Mouse (Mus musculus): ENCODE measurements around the gene Lef1. TPM values are rescaled to one million over a fixed set of nuclear protein-coding genes. Genes with fewer than 3 reads are reported as not detected.

Lef1 gene
- polyA plus RNA-seq, 1 experiment: 4.5 TPM

- Histone ChIP-seq H3K4me2 (ENCODE audit: low read depth) (no peak overlapping the region), H3K79me2 (ENCODE audit: control insufficient read depth, insufficient read depth) (no peaks in the 10 kb centered on the region), H3K27me3 (ENCODE audit: control insufficient read depth, insufficient read depth, insufficient read length) (no peaks in the 10 kb centered on the region), H3K36me3 (ENCODE audit: control insufficient read depth, insufficient read depth) (no peaks in the 10 kb centered on the region), H3ac (ENCODE audit: control insufficient read depth, insufficient read length) (no peak overlapping the region), H3K4me3 (no peak overlapping the region)
- TF ChIP-seq POLR2AphosphoS2 (IDR thresholded peaks at IDR 0.05; ENCODE audit: insufficient read length, low read depth) (no peak), POLR2A (IDR thresholded peaks at IDR 0.05; ENCODE audit: insufficient read length, low read depth) (no peak), MYOD1 (IDR thresholded peaks at IDR 0.05; ENCODE audit: control insufficient read depth in 1 of 3, insufficient read length in 2 of 3, low read depth in 2 of 3) (no peak), MAX (IDR thresholded peaks at IDR 0.05; ENCODE audit: low read depth) (no peak), CEBPB (IDR thresholded peaks at IDR 0.05; ENCODE audit: insufficient read depth, poor library complexity, severe bottlenecking) (no peak), REST (IDR thresholded peaks at IDR 0.05; ENCODE audit: insufficient read depth, insufficient read length) (no peak), TCF3 (IDR thresholded peaks at IDR 0.05; ENCODE audit: insufficient read length, low read depth) (no peak), MYOG (IDR thresholded peaks at IDR 0.05; ENCODE audit: control insufficient read depth in 1 of 3, insufficient read depth in 1 of 3, insufficient read length in 2 of 3, low read depth in 2 of 3) (no peak), E2F4 (IDR thresholded peaks at IDR 0.05; ENCODE audit: insufficient read depth) (no peak), TCF12 (IDR thresholded peaks at IDR 0.05; ENCODE audit: insufficient read depth, poor library complexity, severe bottlenecking) (no peak), USF1 (IDR thresholded peaks at IDR 0.05; ENCODE audit: low read depth) (no peak), SRF (IDR thresholded peaks at IDR 0.05; ENCODE audit: control insufficient read depth, insufficient read length, low read depth) (no peak)
Measured at GRCm38 (mm10) chr3:131247851-131248250, 137.6 kb downstream of the Lef1 start.

- H3ac ChIP-seq (ENCODE audit: control insufficient read depth, insufficient read length): no peak overlapping the region
- H3K36me3 ChIP-seq (ENCODE audit: control insufficient read depth, insufficient read depth): no peaks in the 10 kb centered on the region
- TF ChIP-seq POLR2AphosphoS2 (IDR thresholded peaks at IDR 0.05; ENCODE audit: insufficient read length, low read depth) (no peak), TCF12 (IDR thresholded peaks at IDR 0.05; ENCODE audit: insufficient read depth, poor library complexity, severe bottlenecking) (no peak), REST (IDR thresholded peaks at IDR 0.05; ENCODE audit: insufficient read depth, insufficient read length) (no peak), POLR2A (IDR thresholded peaks at IDR 0.05; ENCODE audit: insufficient read length, low read depth) (no peak), MYOD1 (IDR thresholded peaks at IDR 0.05; ENCODE audit: control insufficient read depth in 1 of 3, insufficient read length in 2 of 3, low read depth in 2 of 3) (no peak), MYOG (IDR thresholded peaks at IDR 0.05; ENCODE audit: control insufficient read depth in 1 of 3, insufficient read depth in 1 of 3, insufficient read length in 2 of 3, low read depth in 2 of 3) (no peak), TCF3 (IDR thresholded peaks at IDR 0.05; ENCODE audit: insufficient read length, low read depth) (no peak), MAX (IDR thresholded peaks at IDR 0.05; ENCODE audit: low read depth) (no peak), USF1 (IDR thresholded peaks at IDR 0.05; ENCODE audit: low read depth) (no peak), CEBPB (IDR thresholded peaks at IDR 0.05; ENCODE audit: insufficient read depth, poor library complexity, severe bottlenecking) (no peak)
- no peak overlapping the region for H3K4me3 ChIP-seq
- H3K79me2 ChIP-seq (ENCODE audit: control insufficient read depth, insufficient read depth): no peaks in the 10 kb centered on the region
- no peaks in the 10 kb centered on the region for H3K27me3 ChIP-seq (ENCODE audit: control insufficient read depth, insufficient read depth, insufficient read length)
- no peak overlapping the region for H3K4me2 ChIP-seq (ENCODE audit: low read depth)
Measured at GRCm38 (mm10) chr3:131248444-131248843, 138.2 kb downstream of the Lef1 start.

- TF ChIP-seq TCF12 (IDR thresholded peaks at IDR 0.05; ENCODE audit: insufficient read depth, poor library complexity, severe bottlenecking): no peak
Measured at GRCm38 (mm10) chr3:131250283-131250682, 140.0 kb downstream of the Lef1 start.

DNA sequence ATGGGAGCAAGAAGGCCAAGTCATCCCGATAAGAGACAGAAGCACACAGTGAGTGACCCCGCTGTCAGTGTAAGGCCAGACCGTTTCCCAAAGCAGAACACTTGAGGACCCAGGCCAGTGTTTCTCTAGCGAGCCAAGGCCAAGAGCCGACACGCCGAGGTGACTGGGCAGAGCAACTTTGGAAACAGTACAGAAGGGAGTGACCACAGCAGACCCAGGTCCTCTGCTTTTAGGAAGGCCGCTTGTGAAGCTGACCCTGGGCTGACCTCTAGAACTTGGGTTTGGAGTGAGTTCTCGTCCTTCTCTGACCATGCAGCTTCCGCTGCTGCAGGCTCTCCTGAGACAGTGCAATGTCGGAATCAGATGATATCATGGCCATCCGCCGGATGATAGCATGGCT lies 140.7 kb downstream of the Lef1 start:
- no peaks in the 10 kb centered on the region for H3K36me3 ChIP-seq (ENCODE audit: control insufficient read depth, insufficient read depth)
- no peak overlapping the region for H3K4me2 ChIP-seq (ENCODE audit: low read depth)
- no peak overlapping the region for H3ac ChIP-seq (ENCODE audit: control insufficient read depth, insufficient read length)
- no peaks in the 10 kb centered on the region for H3K27me3 ChIP-seq (ENCODE audit: control insufficient read depth, insufficient read depth, insufficient read length)
- H3K79me2 ChIP-seq (ENCODE audit: control insufficient read depth, insufficient read depth): no peaks in the 10 kb centered on the region
- H3K4me3 ChIP-seq: no peak overlapping the region
- TF ChIP-seq USF1 (IDR thresholded peaks at IDR 0.05; ENCODE audit: low read depth): no peak
- no peak for TF ChIP-seq E2F4 (IDR thresholded peaks at IDR 0.05; ENCODE audit: insufficient read depth)
- TF ChIP-seq SRF (IDR thresholded peaks at IDR 0.05; ENCODE audit: control insufficient read depth, insufficient read length, low read depth): no peak
- TF ChIP-seq CEBPB (IDR thresholded peaks at IDR 0.05; ENCODE audit: insufficient read depth, poor library complexity, severe bottlenecking): no peak
- TF ChIP-seq TCF3 (IDR thresholded peaks at IDR 0.05; ENCODE audit: insufficient read length, low read depth): no peak
- no peak for TF ChIP-seq MYOG (IDR thresholded peaks at IDR 0.05; ENCODE audit: control insufficient read depth in 1 of 3, insufficient read depth in 1 of 3, insufficient read length in 2 of 3, low read depth in 2 of 3)
- TF ChIP-seq POLR2AphosphoS2 (IDR thresholded peaks at IDR 0.05; ENCODE audit: insufficient read length, low read depth): no peak
- TF ChIP-seq POLR2A (IDR thresholded peaks at IDR 0.05; ENCODE audit: insufficient read length, low read depth): no peak
- no peak for TF ChIP-seq MAX (IDR thresholded peaks at IDR 0.05; ENCODE audit: low read depth)
- no peak for TF ChIP-seq TCF12 (IDR thresholded peaks at IDR 0.05; ENCODE audit: insufficient read depth, poor library complexity, severe bottlenecking)
- TF ChIP-seq REST (IDR thresholded peaks at IDR 0.05; ENCODE audit: insufficient read depth, insufficient read length): no peak
- no peak for TF ChIP-seq MYOD1 (IDR thresholded peaks at IDR 0.05; ENCODE audit: control insufficient read depth in 1 of 3, insufficient read length in 2 of 3, low read depth in 2 of 3)

More at GRCm38 (mm10) chr3:131250283-131250682, 140.0 kb downstream of the Lef1 start:
- Histone ChIP-seq H3K4me3 (no peak overlapping the region), H3ac (ENCODE audit: control insufficient read depth, insufficient read length) (no peak overlapping the region), H3K27me3 (ENCODE audit: control insufficient read depth, insufficient read depth, insufficient read length) (no peaks in the 10 kb centered on the region), H3K79me2 (ENCODE audit: control insufficient read depth, insufficient read depth) (no peaks in the 10 kb centered on the region), H3K4me2 (ENCODE audit: low read depth) (no peak overlapping the region), H3K36me3 (ENCODE audit: control insufficient read depth, insufficient read depth) (no peaks in the 10 kb centered on the region)

- no peak overlapping the region for H3ac ChIP-seq (ENCODE audit: control insufficient read depth, insufficient read length)
- TF ChIP-seq REST (IDR thresholded peaks at IDR 0.05; ENCODE audit: insufficient read depth, insufficient read length): no peak
- no peak for TF ChIP-seq POLR2A (IDR thresholded peaks at IDR 0.05; ENCODE audit: insufficient read length, low read depth)
- no peak for TF ChIP-seq CEBPB (IDR thresholded peaks at IDR 0.05; ENCODE audit: insufficient read depth, poor library complexity, severe bottlenecking)
- no peak for TF ChIP-seq MAX (IDR thresholded peaks at IDR 0.05; ENCODE audit: low read depth)
- no peak for TF ChIP-seq MYOG (IDR thresholded peaks at IDR 0.05; ENCODE audit: control insufficient read depth in 1 of 3, insufficient read depth in 1 of 3, insufficient read length in 2 of 3, low read depth in 2 of 3)
- TF ChIP-seq POLR2AphosphoS2 (IDR thresholded peaks at IDR 0.05; ENCODE audit: insufficient read length, low read depth): no peak
- no peak for TF ChIP-seq TCF12 (IDR thresholded peaks at IDR 0.05; ENCODE audit: insufficient read depth, poor library complexity, severe bottlenecking)
- no peak for TF ChIP-seq MYOD1 (IDR thresholded peaks at IDR 0.05; ENCODE audit: control insufficient read depth in 1 of 3, insufficient read length in 2 of 3, low read depth in 2 of 3)
- TF ChIP-seq TCF3 (IDR thresholded peaks at IDR 0.05; ENCODE audit: insufficient read length, low read depth): no peak
- no peak for TF ChIP-seq E2F4 (IDR thresholded peaks at IDR 0.05; ENCODE audit: insufficient read depth)
- no peak for TF ChIP-seq SRF (IDR thresholded peaks at IDR 0.05; ENCODE audit: control insufficient read depth, insufficient read length, low read depth)
- no peak for TF ChIP-seq USF1 (IDR thresholded peaks at IDR 0.05; ENCODE audit: low read depth)
- H3K79me2 ChIP-seq (ENCODE audit: control insufficient read depth, insufficient read depth): no peaks in the 10 kb centered on the region
- no peak overlapping the region for H3K4me3 ChIP-seq
- no peak overlapping the region for H3K4me2 ChIP-seq (ENCODE audit: low read depth)
- H3K36me3 ChIP-seq (ENCODE audit: control insufficient read depth, insufficient read depth): no peaks in the 10 kb centered on the region
- no peaks in the 10 kb centered on the region for H3K27me3 ChIP-seq (ENCODE audit: control insufficient read depth, insufficient read depth, insufficient read length)
Measured at GRCm38 (mm10) chr3:131251601-131252000, 141.3 kb downstream of the Lef1 start.
